Mouse (Mus musculus): ENCODE measurements at regions not wholly inside any gene's neighbourhood (a gene's known extent, or its start where the extent isn't known, plus 50 kb on each side); places are given as distances from the start of the nearest gene placed in this dataset.

DNA sequence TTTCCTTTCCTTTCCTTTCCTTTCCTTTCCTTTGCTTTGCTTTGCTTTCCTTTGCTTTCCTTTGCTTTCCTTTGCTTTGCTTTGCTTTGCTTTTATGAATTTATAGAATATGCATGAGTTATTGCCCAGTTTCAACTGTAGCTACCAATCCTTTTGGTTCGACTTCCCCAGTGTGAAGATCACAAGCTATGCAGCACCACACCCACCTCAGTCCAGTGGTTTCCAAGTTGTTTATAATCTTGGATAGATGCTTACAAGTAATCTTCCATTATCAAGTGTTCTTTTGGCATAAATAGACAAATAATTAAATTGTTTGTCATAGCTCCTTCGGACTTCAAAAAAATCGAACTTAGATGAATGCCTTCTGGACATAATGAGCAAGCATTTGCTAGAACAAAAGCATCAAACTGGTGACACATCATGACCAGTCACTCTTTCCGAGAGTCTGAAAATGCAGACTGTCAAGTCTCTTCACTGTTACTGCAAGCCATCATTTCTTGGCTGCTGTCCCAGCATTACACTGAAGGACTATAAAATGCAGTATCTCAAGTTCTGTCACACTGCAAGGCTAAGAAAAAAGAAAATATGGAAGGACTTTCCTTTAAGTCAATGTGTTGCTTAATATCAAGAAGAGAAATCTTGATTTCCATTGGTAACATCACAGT is 1169.1 kb downstream of the Zfp704 start:
- DNase-seq, result peak; percentile 15 to 23

Measured in cerebellum, postnatal 14 days (tissue).